Mouse (Mus musculus): ENCODE results near the gene Cdh4.

- TF ChIP-seq POLR2A (IDR thresholded peaks at IDR 0.05; ENCODE audit: control insufficient read depth, low read depth, low read length) (no peak), CTCF (IDR thresholded peaks at IDR 0.05; ENCODE audit: control insufficient read depth, insufficient read depth, insufficient replicate concordance, low read depth, low read length) (peak; percentile 61; the same call in 1 of the 2 replicates)
Measured at GRCm38 (mm10) chr2:179449018-179449417, 6.8 kb downstream of the Cdh4 start.

Data from testis, adult 2 months (tissue).